Mouse (Mus musculus) hindbrain, embryonic 12.5 days (tissue): ENCODE measurements at regions not wholly inside any gene's neighbourhood (a gene's known extent, or its start where the extent isn't known, plus 50 kb on each side); places are given as distances from the start of the nearest gene placed in this dataset.
"Not testable (repeated sequence)": the region's sequence is repeated elsewhere in the genome, so short reads cannot be mapped to it uniquely, and the experiment has no call there.

Source experiments
- ATAC-seq: fragments of 200-750 bp; cut with Nextera tagmentation; 2 replicates; pipeline ENCODE4 v1.8.0; 2017; ENCODE audit warnings: moderate TSS enrichment; ENCODE audit not compliant: low FRiP score
- H3K27ac ChIP-seq: fragments of 300-500 bp; sonication (generic); 2 replicates; pipeline ENCODE4 v1.5.1; 2016; ENCODE audit warnings: mild to moderate bottlenecking
- H3K27me3 ChIP-seq: fragments of 300-500 bp; sonication (generic); 2 replicates; pipeline ENCODE4 v1.6.1; 2016; ENCODE audit warnings: mild to moderate bottlenecking
- H3K36me3 ChIP-seq: fragments of 300-500 bp; sonication (generic); 2 replicates; pipeline ENCODE4 v1.6.1; 2016; ENCODE audit warnings: mild to moderate bottlenecking
- H3K4me1 ChIP-seq: fragments of 300-500 bp; sonication (generic); 2 replicates; pipeline ENCODE4 v1.6.1; 2016
- H3K4me2 ChIP-seq: fragments of 300-500 bp; sonication (generic); replicated peaks from 2 replicates; pipeline ENCODE4 v1.6.1; 2016; ENCODE audit warnings: mild to moderate bottlenecking
- H3K4me3 ChIP-seq: fragments of 300-500 bp; sonication (generic); 2 replicates; pipeline ENCODE4 v1.5.1; 2016; ENCODE audit warnings: mild to moderate bottlenecking
- H3K9ac ChIP-seq: fragments of 300-500 bp; sonication (generic); 2 replicates; pipeline ENCODE4 v1.6.1; 2016; ENCODE audit warnings: mild to moderate bottlenecking, moderate library complexity
- H3K9me3 ChIP-seq: fragments of 300-500 bp; sonication (generic); replicated peaks from 2 replicates; pipeline ENCODE4 v1.6.1; 2016; ENCODE audit warnings: mild to moderate bottlenecking
- WGBS: fragments of 180-500 bp; shearing (Covaris S2); methylation state at CpG from one replicate; pipeline ENCODE4 v1.1.7; 2016; 5-methylcytosine and 5-hydroxymethylcytosine counted together

GRCm38 (mm10) chr3:153144217-153144616, 162.2 kb upstream of the St6galnac5 start:
- Histone ChIP-seq H3K4me3 (no peak overlapping the region), H3K36me3 (no peaks in the 10 kb centered on the region), H3K27ac (no peak overlapping the region), H3K4me1 (no peaks in the 10 kb centered on the region), H3K27me3 (no peaks in the 10 kb centered on the region), H3K9ac (no peak overlapping the region), H3K9me3 (no peaks in the 10 kb centered on the region), H3K4me2 (no peak overlapping the region)
- WGBS = 70% methylated on average over 10 of the region's 10 CpGs
- peak; percentile 13; the same call in 1 of the 2 replicates for ATAC-seq

- Histone ChIP-seq H3K9me3 (no peaks in the 10 kb centered on the region), H3K4me2 (no peak overlapping the region), H3K27me3 (no peaks in the 10 kb centered on the region), H3K9ac (no peak overlapping the region), H3K36me3 (no peaks in the 10 kb centered on the region), H3K27ac (no peak overlapping the region), H3K4me3 (no peak overlapping the region), H3K4me1 (no peaks in the 10 kb centered on the region)
- 77% methylated on average over 5 of the region's 5 CpGs for WGBS
- no peak for ATAC-seq
These were observed 158.9 kb upstream of the St6galnac5 start for GRCm38 (mm10) chr3:153140985-153141384.

- H3K4me3 ChIP-seq = no peak overlapping the region
- no peaks in the 10 kb centered on the region for H3K36me3 ChIP-seq
- no peak overlapping the region for H3K4me2 ChIP-seq
- H3K27me3 ChIP-seq = no peaks in the 10 kb centered on the region
- no peak overlapping the region for H3K9ac ChIP-seq
- no peaks in the 10 kb centered on the region for H3K4me1 ChIP-seq
- H3K9me3 ChIP-seq = no peaks in the 10 kb centered on the region
- no peak overlapping the region for H3K27ac ChIP-seq
- 81% methylated on average over 5 of the region's 5 CpGs for WGBS
- ATAC-seq = no peak
These were observed 143.3 kb upstream of the St6galnac5 start for GRCm38 (mm10) chr3:153125335-153125734.

GRCm38 (mm10) chr3:153121934-153122333, 139.9 kb upstream of the St6galnac5 start:
- 90% methylated on average over 10 of the region's 10 CpGs for WGBS
- Histone ChIP-seq H3K4me1 (no peaks in the 10 kb centered on the region), H3K4me2 (no peak overlapping the region), H3K9me3 (no peaks in the 10 kb centered on the region), H3K27ac (no peak overlapping the region), H3K27me3 (no peaks in the 10 kb centered on the region), H3K9ac (no peak overlapping the region), H3K36me3 (no peaks in the 10 kb centered on the region), H3K4me3 (no peak overlapping the region)
- ATAC-seq = no peak

GRCm38 (mm10) chr3:153119142-153119541, 137.1 kb upstream of the St6galnac5 start:
- WGBS = 84% methylated on average over 5 of the region's 5 CpGs
- no peaks in the 10 kb centered on the region for H3K36me3 ChIP-seq
- no peaks in the 10 kb centered on the region for H3K4me1 ChIP-seq
- no peak overlapping the region for H3K27ac ChIP-seq
- H3K27me3 ChIP-seq = no peaks in the 10 kb centered on the region
- H3K9ac ChIP-seq = no peak overlapping the region
- no peak for ATAC-seq
- H3K4me2 ChIP-seq = no peak overlapping the region
- no peak overlapping the region for H3K4me3 ChIP-seq
- no peaks in the 10 kb centered on the region for H3K9me3 ChIP-seq

GRCm38 (mm10) chr3:153118643-153119042, 136.6 kb upstream of the St6galnac5 start:
- no peaks in the 10 kb centered on the region for H3K27me3 ChIP-seq
- no peaks in the 10 kb centered on the region for H3K36me3 ChIP-seq
- no peak overlapping the region for H3K9ac ChIP-seq
- H3K4me1 ChIP-seq = no peaks in the 10 kb centered on the region
- no peak overlapping the region for H3K4me3 ChIP-seq
- H3K4me2 ChIP-seq = no peak overlapping the region
- no peaks in the 10 kb centered on the region for H3K9me3 ChIP-seq
- no peak for ATAC-seq
- 91% methylated on average over 1 of the region's 1 CpGs for WGBS
- no peak overlapping the region for H3K27ac ChIP-seq

GRCm38 (mm10) chr3:153105591-153105990, 123.5 kb upstream of the St6galnac5 start:
- H3K4me2 ChIP-seq = no peak overlapping the region
- no peaks in the 10 kb centered on the region for H3K27me3 ChIP-seq
- H3K4me1 ChIP-seq = no peaks in the 10 kb centered on the region
- H3K27ac ChIP-seq = no peak overlapping the region
- no peak for ATAC-seq
- no peak overlapping the region for H3K9ac ChIP-seq
- 93% methylated on average over 5 of the region's 5 CpGs for WGBS
- no peak overlapping the region for H3K4me3 ChIP-seq
- no peaks in the 10 kb centered on the region for H3K9me3 ChIP-seq
- no peaks in the 10 kb centered on the region for H3K36me3 ChIP-seq

GRCm38 (mm10) chr3:153090572-153090971, 108.5 kb upstream of the St6galnac5 start:
- not testable (repeated sequence) for H3K27ac ChIP-seq, H3K9me3 ChIP-seq, H3K27me3 ChIP-seq, H3K4me3 ChIP-seq, ATAC-seq, H3K9ac ChIP-seq, H3K36me3 ChIP-seq, H3K4me1 ChIP-seq, H3K4me2 ChIP-seq
- WGBS = 93% methylated on average over 4 of the region's 4 CpGs

GRCm38 (mm10) chr3:153085096-153085788, 103.2 kb upstream of the St6galnac5 start:
- H3K4me2 ChIP-seq = peak overlapping the region; percentile 27
- no peak overlapping the region for H3K9ac ChIP-seq
- peak; percentile 82 for ATAC-seq
- peaks cover 31% of the 10 kb centered on the region for H3K4me1 ChIP-seq
- 26% methylated on average over 17 of the region's 17 CpGs for WGBS
- no peaks in the 10 kb centered on the region for H3K27me3 ChIP-seq
- no peaks in the 10 kb centered on the region for H3K36me3 ChIP-seq
- peak overlapping the region; percentile 64 for H3K27ac ChIP-seq
- H3K4me3 ChIP-seq = no peak overlapping the region
- no peaks in the 10 kb centered on the region for H3K9me3 ChIP-seq

GRCm38 (mm10) chr3:153084226-153085095, 102.4 kb upstream of the St6galnac5 start:
- Histone ChIP-seq H3K4me3 (no peak overlapping the region), H3K36me3 (no peaks in the 10 kb centered on the region), H3K9ac (no peak overlapping the region), H3K27me3 (no peaks in the 10 kb centered on the region), H3K27ac (peak overlapping the region; percentile 64), H3K4me2 (peak overlapping the region; percentile 27; the same call in 1 of the 2 replicates), H3K9me3 (no peaks in the 10 kb centered on the region), H3K4me1 (peaks cover 31% of the 10 kb centered on the region)
- WGBS = 37% methylated on average over 23 of the region's 23 CpGs
- ATAC-seq = peak; percentile 67

GRCm38 (mm10) chr3:153080371-153080770, 98.3 kb upstream of the St6galnac5 start:
- no peaks in the 10 kb centered on the region for H3K9me3 ChIP-seq

GRCm38 (mm10) chr3:153077846-153078703, 96.0 kb upstream of the St6galnac5 start:
- WGBS = 83% methylated on average over 14 of the region's 14 CpGs
- Histone ChIP-seq H3K36me3 (no peaks in the 10 kb centered on the region), H3K9me3 (no peaks in the 10 kb centered on the region), H3K27me3 (no peaks in the 10 kb centered on the region), H3K4me2 (no peak overlapping the region), H3K4me1 (peaks cover 2% of the 10 kb centered on the region; the same call in 1 of the 2 replicates), H3K4me3 (no peak overlapping the region), H3K27ac (no peak overlapping the region), H3K9ac (no peak overlapping the region)
- no peak for ATAC-seq

More at GRCm38 (mm10) chr3:153080371-153080770, 98.3 kb upstream of the St6galnac5 start:
- Histone ChIP-seq H3K4me1 (peaks cover 23% of the 10 kb centered on the region), H3K36me3 (no peaks in the 10 kb centered on the region), H3K4me2 (no peak overlapping the region), H3K4me3 (no peak overlapping the region), H3K27ac (no peak overlapping the region), H3K27me3 (no peaks in the 10 kb centered on the region), H3K9ac (no peak overlapping the region)
- 72% methylated on average over 3 of the region's 3 CpGs for WGBS
- ATAC-seq = no peak
